Mouse (Mus musculus) forebrain, embryonic 12.5 days (tissue): ENCODE measurements around the gene Acp6. TPM values are rescaled to one million over a fixed set of nuclear protein-coding genes. Genes with fewer than 3 reads are reported as not detected.

Experiments
- polyA plus RNA-seq: library from polyadenylated mRNA; unstranded; fragments of >200 nt; fragmentation: Nextera tagmentation; extraction: Ambion mirVana; gene quantifications from 2 replicates; pipeline ENCODE4 v1.2.1, GENCODE M21; 2016

The Acp6 gene
- polyA plus RNA-seq, 1 experiment from 2014 or later, result 29.7 TPM

Other genes starting within 250 kb of the Acp6 start
- 0.03 TPM in 1 of 2 replicates, not detected in the other for gene Gja8, start 232.8 kb upstream of the Acp6 start, polyA plus RNA-seq
- 82.8 and 91.9 TPM in 2 replicates for gene Bcl9, start 139.1 kb downstream of the Acp6 start, polyA plus RNA-seq